Mouse (Mus musculus): Measurements from ENCODE around the gene Nrxn3. TPM values are rescaled to one million over a fixed set of nuclear protein-coding genes. Genes with fewer than 3 reads are reported as not detected.

Nrxn3 gene
- total RNA-seq, 2 experiments from 2014 or later: 153 to 168 TPM

DNA sequence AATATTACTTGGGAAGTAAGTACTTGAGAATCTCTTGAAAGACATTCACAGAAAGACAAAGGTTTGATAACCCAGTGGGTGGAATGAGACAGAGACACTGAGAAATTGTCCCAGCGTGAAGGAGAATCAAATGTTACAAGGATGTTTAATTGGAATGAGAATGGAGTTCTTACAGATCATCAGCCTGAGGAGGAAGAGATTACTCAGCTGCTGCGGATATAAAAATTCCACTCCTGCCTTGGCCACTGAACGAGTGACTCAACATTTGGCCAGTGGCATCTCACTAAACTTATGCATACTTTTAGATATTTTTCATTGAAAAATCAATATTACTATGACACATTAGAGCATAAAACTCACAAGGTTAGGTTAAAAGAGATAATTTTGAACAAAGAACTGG, 1166.0 kb downstream of the Nrxn3 start:
- no peak for DNase-seq (ENCODE audit: low spot score in 2 of 2)

DNA sequence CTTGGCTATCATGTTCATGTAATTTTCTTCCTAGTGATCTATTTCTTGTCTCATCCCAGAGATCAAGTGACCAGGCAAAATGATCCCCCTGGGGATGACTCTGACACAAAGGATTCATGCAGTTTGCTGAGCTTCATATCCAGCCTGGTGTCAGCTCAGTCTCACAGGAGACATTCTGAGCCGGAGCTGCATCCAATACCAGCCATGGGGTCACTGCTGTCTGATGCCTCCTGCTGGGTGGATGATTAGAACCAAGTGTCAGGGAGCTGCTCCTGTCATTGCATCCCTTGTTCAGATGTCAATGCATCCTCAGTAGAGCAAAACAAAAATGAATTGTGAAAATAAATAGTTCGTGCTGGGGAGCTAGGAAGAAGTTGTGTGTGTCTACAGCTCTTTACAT, 1174.2 kb downstream of the Nrxn3 start:
- no peak for DNase-seq (ENCODE audit: low spot score in 2 of 2)

DNA sequence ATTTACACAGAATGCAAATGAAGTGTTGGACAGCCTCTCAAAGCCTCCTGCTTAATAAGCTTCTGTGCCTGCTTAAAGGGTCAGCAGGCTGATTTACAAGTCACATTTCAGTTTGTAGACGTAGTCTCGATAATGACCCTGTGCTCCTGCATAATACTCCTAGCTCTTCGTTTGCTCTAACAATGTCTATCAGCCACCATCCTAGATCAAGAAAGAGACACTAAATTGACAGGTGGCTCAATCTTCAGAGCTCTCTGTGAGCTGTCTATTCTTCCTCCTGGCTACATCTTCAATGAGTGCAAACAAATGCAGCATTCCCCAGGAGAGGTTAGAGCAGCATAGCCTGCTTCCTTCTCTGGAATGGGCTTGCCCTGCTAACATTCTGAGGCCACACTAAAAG, 1186.9 kb downstream of the Nrxn3 start:
- DNase-seq (ENCODE audit: low spot score in 2 of 2): no peak

DNA sequence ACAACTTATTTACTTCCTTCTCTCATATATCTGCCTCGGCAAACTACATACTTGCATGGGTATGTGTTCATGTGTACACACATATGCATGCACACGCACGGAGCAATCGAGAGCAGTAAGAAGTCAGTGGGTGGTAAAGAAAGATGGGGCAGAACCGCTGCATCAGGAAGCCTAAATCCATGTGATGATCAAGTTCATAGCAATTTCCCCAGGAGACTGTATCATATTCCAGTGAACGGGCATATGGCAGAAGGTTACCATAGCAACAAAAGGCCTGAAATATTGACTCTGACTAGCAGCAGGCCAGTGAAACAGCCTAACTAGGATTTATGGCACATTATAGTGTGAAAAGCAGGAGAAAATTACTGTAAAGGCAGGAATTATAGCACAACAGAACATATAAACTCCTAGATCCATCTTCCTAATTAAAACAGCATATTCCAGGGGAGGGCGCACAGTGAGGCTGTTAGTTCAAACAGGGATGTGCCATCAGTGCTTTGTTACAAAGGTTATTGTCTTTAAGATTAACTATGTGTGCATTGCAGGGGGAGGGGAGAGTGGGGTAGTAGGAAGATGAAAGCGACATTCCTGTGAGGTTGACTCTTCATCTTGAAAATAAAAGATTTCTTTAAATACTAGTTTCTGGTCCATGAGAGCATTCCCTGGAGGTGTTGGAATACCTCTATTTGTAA, 1195.6 kb downstream of the Nrxn3 start:
- DNase-seq (ENCODE audit: low spot score in 2 of 2): no peak

DNA sequence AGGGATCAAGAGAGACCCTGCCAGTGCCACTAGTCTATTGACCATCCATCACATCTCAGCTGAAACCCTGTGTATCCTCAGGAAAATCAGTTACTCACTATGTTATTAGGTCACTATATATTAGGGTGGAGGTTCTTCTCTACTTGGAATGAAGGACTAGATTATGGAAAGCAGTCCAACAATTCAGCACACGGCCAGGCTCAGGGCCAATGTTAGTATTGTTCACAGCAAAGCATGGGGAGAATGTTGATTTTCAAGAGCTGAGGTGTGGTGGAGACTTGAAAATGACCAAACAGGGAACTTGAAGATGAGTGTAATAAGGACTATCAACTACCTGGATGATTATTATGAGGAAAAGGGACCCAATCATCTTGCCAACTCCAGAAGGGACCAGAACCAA, 1209.7 kb downstream of the Nrxn3 start:
- no peak for DNase-seq (ENCODE audit: low spot score in 2 of 2)

DNA sequence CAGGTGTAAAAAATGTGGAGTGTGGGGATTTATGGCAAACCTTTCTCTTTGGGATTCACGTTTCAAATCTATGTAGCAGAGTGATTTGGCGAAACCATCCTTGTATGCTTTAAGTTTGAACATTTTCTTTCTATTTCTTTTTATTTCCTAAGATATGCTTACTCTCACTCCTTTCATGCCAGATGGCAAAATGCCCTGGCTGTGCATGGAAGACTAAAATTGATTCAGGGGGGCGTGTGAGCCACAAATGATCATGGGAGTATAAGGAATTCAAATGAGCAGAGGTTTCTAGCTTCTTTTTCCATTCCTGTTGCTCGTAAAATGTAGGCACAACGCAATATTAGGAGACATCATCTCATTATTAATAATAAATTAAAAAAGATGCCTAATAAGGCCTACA, 1211.0 kb downstream of the Nrxn3 start:
- DNase-seq (ENCODE audit: low spot score in 2 of 2): no peak

DNA sequence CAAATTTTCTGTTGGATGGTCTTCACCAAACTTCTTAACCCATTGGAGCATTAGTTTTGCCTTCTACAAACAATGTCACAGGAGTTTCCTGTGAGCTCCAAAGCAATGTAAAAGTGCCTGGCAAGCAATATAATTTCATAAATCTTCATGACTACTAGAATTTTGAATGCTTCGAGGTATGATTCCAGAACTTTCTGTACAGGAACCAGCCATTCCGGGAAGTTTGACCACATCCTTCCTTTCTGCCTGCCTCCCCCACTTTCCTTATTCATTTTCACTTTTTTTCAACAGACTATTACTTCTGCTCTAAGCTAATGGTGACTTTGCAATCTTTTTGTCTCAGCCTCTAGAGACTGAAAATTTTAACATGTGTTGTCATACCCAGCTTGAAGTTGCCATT, 1218.1 kb downstream of the Nrxn3 start:
- no peak for DNase-seq (ENCODE audit: low spot score in 2 of 2)

DNA sequence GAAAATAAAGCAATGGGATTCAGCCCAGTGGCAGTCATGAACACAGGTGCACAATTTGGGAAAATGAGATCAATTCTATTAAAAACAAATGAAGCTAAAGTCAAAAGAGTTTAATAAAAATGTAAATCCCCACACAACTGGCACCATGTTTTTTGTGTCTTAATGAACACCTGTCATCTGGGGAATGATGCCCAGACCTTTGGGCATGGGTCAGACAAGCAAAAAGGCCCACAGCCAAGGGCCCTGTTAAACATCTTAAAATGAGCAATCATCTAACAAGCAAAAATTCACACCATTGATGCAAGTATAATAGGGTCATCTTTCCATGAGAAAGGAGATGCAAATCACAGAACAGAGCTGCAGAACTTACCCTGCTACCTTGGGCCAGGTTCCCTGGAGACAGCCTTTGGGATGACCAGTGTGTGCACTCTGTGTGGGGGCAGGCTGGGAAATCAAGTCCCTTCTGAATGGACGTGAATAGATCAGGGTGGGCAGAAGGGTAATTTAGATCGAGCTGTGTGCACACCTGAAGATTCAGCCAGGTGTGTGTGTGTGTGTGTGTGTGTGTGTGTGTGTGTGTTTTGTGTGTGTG, 1223.3 kb downstream of the Nrxn3 start:
- DNase-seq (ENCODE audit: low spot score in 2 of 2): no peak

DNA sequence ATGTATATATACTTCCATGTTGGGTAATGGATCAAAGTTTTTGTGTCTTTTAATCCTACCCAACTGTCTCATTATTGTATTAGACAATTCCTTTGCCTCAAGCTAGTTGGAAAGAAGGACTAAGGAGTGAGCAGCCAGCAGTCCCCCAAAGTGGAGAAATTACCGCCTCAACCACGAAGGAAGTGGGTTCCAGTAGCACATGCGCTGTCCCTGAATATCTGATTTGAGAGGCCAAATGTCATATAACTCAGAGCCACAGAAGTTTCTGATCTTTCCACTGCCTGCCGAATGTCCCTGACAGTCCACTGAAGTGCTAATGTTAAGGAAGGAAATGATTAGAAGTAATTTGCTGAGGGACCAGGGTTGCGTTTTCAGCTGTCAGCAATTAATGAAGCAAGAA, 1223.8 kb downstream of the Nrxn3 start:
- DNase-seq (ENCODE audit: low spot score in 2 of 2): no peak

DNA sequence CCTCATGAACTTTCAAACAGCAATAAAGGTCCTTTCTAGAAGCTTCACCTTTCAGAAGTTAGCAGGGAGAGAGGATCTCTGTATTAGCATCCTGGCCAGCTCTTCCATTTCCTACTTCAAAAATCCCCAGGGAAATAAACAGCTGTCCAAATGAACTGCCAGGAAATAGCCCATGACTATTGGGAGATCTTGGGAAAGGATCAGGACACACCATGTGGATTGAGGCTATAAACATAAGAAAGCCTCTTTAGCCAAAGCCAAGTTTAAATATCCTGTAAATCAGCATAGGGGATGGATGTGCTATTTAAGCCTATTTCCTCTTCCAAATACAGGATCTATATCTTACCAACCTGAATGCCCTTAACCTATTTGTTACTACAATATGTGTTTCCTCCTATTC, 1230.6 kb downstream of the Nrxn3 start:
- DNase-seq (ENCODE audit: low spot score in 2 of 2): no peak

DNA sequence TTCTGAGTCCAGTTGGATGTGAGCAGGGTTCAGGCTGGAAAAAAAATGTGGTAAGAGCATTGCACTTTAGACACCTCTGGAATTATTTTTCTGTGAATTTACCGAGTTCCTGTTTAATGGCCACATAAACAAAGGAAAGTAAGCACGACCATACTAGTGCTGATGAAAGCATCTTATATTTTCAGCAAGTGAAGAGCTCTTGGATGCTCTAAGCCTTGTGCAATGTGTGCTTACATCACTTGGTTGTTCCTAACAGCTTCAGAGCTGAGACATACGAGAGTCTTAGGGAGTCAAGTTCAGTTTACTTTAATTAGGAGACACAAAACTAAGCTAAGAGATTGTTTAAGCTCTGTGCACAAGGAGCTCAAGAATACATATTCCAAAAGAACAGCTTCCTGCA, 1231.0 kb downstream of the Nrxn3 start:
- no peak for DNase-seq (ENCODE audit: low spot score in 2 of 2)

DNA sequence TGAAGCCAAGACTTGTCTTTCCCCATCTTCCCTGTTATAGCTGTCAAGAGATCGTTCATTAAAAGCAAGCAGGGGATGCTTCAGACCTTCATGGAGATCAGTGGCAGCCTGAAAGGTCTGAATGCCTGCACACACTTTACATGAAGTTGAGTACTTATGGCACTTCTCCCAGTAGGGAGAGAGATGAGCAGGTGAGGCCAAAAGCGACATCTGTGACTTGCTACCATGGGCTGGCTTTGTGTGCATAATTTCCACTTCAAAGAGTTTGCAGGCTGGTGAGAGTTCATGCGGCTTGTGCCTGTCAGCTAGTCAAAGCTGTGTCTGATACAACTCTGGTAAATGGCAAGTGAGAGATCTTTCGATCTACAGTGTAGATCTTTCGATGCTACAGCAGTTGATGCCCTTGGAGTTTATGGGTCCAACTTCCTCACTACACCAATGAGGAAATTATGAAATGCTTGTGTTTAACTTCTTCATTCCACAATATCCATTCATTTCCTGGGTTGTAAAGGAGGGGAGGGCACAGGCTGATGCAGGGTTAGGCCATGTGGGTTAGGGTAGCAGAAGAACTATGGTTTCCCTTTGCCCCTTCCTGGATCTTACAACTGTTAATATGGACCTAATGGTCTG, 1231.9 kb downstream of the Nrxn3 start:
- DNase-seq (ENCODE audit: low spot score in 2 of 2): no peak

DNA sequence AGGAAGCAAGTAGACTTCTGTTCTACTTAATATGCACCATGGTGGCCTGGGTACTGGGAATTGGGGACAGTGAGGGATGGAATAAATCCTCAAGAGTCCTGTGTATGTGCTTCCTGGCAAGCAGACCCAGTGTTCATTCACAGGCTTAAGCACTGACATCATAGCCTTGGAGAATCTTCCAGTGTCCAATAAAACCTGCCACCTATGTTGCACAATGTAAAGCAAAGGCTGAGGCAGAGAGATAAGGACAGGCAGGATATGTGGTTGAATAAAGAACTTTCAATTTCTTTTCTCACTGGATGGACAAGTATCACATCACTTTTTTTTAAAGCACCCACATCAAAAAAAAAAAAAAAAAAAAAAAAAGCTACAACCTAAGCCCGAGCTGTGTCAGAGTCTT, 1240.4 kb downstream of the Nrxn3 start:
- DNase-seq (ENCODE audit: low spot score in 2 of 2): no peak

DNA sequence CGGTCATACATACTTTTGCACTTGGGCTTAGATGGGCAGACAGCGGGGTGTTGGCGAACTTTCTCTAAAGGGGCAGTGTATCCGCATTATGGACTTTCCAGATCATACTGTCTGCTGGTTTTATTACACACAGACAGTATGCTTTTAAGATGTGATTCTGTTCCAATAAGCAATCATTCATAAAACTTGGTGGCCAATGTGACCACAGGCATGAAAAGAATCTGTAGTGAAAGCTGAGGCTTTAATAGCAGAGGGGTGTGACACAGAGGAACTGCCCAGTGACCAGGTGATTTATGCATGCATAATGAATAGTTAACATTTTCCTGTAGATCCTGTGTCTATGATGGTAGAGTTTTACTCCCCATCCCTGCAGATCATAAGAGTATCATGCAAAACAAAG, 1254.0 kb downstream of the Nrxn3 start:
- no peak for DNase-seq (ENCODE audit: low spot score in 2 of 2)

DNA sequence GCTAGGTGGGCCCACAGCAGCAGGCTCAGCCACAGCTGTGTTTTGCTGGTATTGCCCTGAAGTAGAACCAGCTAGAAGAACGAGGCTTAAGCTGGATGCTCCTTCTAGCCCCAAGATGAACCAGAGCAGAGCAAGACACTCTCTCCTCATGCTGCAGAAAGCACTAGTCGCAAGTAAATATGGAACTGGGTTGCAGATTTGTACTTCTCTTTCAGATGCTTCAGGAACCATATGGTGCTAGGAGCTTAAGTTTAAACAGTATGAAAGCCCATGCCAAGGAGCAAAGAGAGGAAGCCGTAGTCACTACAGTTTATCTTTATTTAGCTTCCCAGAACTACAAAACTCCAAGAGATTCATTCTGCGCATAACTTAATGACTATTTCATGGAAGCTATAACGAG, 1254.8 kb downstream of the Nrxn3 start:
- no peak for DNase-seq (ENCODE audit: low spot score in 2 of 2)

DNA sequence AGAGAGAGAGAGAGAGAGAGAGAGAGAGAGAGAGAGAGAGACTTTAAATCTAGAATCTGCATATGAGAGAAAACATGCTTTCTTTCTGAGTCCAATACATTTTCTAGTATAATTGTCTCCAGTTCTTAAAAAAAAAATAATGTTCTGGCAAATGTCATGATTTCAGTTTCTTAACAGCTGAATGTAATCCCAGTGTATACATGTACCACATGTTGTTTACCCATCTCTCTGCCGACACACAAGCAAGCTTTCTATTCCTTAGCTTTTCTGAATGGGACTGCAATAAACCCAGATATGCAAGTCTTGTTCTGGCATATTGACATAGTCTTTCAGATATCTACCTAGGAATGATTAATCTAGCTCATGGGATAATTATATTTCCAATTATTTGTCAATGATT, 1256.5 kb downstream of the Nrxn3 start:
- DNase-seq (ENCODE audit: low spot score in 2 of 2): no peak

DNA sequence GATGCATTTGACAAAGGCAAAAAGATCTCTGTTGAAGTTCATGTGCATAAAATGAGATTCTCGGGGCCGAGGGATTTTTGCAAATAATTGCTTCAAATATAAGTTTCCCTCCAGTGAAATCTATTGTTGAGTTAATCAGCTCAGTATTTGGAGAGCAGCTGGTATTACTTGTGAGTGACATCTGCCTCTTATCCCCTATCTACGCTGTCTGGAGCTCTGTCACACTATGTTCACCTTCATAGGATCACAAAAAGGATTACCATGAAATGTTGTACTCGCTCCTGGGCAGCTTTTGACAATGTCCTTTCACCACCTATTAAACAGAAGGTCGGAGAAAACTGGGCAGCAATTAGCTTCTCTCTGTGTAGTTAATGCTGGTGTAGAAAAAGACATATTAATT, 1259.8 kb downstream of the Nrxn3 start:
- DNase-seq (ENCODE audit: low spot score in 2 of 2): no peak

DNA sequence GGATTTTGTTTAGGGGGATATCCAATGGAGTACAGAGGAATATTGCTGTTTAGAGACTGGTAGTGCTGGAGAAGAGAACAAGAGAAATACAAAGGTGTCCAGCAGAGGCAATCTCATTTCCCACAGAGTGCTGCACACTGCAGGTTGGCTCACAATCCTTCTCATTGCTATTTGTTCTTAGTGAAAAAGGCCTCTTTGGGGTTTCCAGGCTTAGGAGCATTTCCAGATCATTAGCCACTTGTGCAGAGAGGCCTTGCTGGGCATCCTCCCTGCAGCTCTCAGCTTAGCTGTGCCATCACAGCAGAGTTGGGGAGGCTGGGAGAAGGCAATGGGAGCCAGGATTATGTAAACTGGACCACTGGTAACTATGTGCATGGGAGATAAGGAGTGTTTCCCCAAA, 1260.7 kb downstream of the Nrxn3 start:
- DNase-seq (ENCODE audit: low spot score in 2 of 2): no peak

DNA sequence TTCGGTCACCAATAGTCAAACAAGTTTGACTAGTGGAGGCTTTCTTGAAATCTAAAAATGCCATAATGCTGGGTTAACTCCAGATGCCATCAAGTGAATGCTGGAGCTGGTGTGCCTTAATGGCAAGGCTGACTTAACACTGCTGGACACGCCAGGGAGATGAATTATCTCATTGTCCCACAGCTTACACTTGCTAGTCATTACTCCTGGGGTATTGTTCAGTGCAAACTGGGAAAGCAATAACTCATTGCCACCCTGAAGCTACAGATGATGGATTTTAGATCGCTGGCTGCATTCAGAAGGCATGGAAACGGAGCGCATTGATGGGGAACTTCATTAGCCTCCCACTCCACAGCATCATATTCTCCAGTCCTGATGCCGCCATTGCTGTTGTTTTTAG, 1263.5 kb downstream of the Nrxn3 start:
- no peak for DNase-seq (ENCODE audit: low spot score in 2 of 2)

DNA sequence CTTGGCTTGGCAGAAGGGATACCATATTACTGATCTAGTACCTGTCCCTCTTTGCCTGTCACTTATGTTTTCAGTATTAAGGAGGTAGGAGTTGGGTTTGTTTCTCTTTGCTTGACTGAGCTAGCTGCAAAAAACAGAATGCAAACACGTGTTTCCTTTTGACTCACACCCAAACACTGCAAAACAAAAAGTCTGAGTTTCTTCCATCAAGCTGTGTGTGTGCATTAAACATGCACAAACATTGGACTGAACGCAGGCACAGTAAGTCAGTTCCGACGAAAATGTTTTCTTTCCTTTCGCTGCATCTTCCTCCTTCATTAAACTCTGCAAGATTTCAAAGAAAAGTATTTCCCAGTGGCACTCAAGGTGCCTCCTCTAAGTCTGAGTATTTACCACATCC, 1270.6 kb downstream of the Nrxn3 start:
- DNase-seq (ENCODE audit: low spot score in 2 of 2): no peak

DNA sequence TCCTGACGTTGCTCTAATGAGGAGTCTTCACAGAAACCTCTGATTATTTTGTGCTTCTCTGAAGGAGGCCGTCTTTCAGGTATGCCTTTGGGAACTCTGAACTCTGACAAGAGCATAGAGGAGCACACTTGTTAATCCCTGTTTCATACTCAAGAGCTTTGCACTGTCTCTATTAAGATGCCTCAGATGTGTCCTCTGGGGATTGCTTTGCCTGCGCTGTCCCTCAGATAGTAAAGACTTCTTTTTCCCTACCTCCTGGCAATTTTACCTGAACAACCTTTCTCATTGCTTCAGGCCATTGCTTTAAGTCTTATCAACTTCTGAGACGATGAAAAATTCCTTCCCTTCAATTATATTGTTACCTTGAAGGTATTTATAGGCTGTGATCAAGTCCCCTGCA, 1272.7 kb downstream of the Nrxn3 start:
- no peak for DNase-seq (ENCODE audit: low spot score in 2 of 2)

DNA sequence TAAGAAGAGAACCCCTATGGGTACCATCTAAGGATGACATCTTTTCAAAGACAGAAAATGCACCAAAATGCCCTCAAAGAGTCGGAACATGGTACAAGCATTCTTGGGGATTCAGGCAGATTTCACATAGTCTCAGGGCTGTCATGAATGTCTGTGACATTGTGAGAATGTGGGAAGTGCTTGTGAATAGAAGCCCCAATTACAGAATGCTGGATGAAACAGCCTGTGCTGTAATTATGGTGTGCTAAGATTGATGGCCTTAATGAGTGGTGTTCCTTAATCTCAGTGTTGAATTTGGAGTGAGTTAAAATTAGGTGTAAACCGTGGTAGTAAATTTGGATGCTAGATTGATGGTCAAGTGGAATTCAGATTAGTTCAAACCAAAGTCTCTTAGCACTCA, 1287.6 kb downstream of the Nrxn3 start:
- no peak for DNase-seq (ENCODE audit: low spot score in 2 of 2)

DNA sequence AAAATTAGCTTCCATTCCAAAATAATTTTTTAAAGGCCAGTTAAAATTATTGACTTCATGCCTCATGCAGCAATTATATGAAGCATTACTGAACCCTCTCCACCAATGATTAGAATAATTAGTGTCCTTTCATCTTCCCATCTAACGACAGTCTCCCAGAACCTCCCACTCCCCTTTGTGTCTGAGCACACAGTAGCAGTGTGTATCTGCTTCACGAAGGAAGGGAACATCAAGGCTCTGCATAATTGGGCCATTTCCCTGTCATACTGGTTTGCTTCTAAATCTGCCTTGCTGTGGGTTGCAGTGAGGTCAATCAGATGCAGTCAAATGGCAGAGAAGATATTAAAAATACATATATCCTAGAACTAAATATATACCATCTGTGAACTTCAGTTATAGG, 1291.3 kb downstream of the Nrxn3 start:
- DNase-seq (ENCODE audit: low spot score in 2 of 2): no peak

Measured in layer of hippocampus, postnatal 10 days (tissue).